Mouse (Mus musculus): Measurements from ENCODE around the gene Ralgps2. TPM values are rescaled to one million over a fixed set of nuclear protein-coding genes. Genes with fewer than 3 reads are reported as not detected.
A peak's percentile ranks its signal among the peaks of the same experiment; 100 is the strongest.

Ralgps2 gene
- total RNA-seq, 1 experiment, result 40.6 TPM

DNA sequence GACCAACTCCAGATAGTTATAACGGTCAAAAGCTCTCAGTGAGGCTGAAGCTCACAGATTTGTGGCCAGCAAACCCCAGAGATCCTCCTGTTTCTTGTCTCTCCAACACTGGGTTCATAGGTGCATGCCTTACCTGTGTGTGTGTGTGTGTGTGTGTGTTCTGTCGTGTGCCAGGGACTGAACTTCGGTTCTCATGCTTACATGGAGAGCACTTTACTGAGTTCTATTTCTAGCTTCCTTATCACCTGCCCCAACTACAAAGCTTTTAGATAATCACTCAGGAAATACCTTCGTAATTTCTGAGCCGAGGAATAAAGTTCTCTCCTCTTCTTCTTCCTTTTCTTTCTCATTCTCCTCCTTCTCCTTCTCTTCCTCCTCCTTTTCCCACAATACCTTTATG lies 19.6 kb upstream of the Ralgps2 start:
- in situ Hi-C loops (cut with MboI; ENCODE audit: low sequenced_read_pairs in 2 of 2, unreplicated experiment in 2 of 2), result no loop called here
- no peak overlapping the region for H3K27ac ChIP-seq (ENCODE audit: insufficient read depth, low read depth, low read length, poor library complexity, severe bottlenecking)
- no peaks in the 10 kb centered on the region for H3K36me3 ChIP-seq (ENCODE audit: control insufficient read depth, insufficient read depth, low read length, poor library complexity, severe bottlenecking)
- no peak overlapping the region for H3K4me3 ChIP-seq (ENCODE audit: insufficient read depth in 1 of 2, low read depth in 1 of 2, low read length in 2 of 2, poor library complexity in 1 of 2, severe bottlenecking in 1 of 2)
- no peak for DNase-seq (ENCODE audit: low read depth, low spot score)
- no peaks in the 10 kb centered on the region for H3K9me3 ChIP-seq (ENCODE audit: control insufficient read depth, insufficient read depth, low read depth, low read length)
- no peak overlapping the region for H3K9ac ChIP-seq (ENCODE audit: insufficient read depth, low read depth, low read length, poor library complexity, severe bottlenecking)
- peaks cover 2 to 17% of the 10 kb centered on the region in 2 experiments; a peak in 3 of 4 replicates for H3K4me1 ChIP-seq (ENCODE audit: control insufficient read depth in 2 of 2, insufficient read depth in 2 of 2, low read length in 2 of 2, poor library complexity in 1 of 2)
- no peak for TF ChIP-seq MAFK (IDR thresholded peaks at IDR 0.05; ENCODE audit: insufficient read depth, low read depth, low read length)
- no peak for TF ChIP-seq HCFC1 (IDR thresholded peaks at IDR 0.05; ENCODE audit: borderline replicate concordance, insufficient read depth, low read length)
- TF ChIP-seq ZC3H11A (IDR thresholded peaks at IDR 0.05; ENCODE audit: borderline replicate concordance, low read depth, low read length), result no peak

DNA sequence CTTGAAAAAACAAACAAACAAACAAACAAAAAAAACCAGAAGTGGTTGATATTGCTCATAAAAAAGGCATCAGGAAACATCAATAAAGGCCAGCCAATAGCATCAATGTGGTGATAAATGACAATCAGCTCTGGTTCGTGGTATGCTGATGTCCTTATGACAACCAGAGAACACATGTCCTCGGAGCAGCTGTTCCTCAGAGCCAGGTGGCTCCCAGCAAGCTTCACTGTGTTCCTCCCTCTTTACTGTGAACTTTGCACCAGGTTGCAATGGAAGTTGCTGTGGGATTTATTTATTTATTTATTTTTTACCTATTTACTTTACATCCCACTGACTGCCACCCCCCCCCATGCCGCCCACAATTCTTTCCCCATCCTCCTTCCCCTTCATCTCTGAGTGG lies 17.9 kb upstream of the Ralgps2 start:
- Histone ChIP-seq H3K36me3 (ENCODE audit: control insufficient read depth, insufficient read depth, low read length, poor library complexity, severe bottlenecking) (no peaks in the 10 kb centered on the region), H3K9ac (ENCODE audit: insufficient read depth, low read depth, low read length, poor library complexity, severe bottlenecking) (no peak overlapping the region), H3K4me1 (ENCODE audit: control insufficient read depth in 2 of 2, insufficient read depth in 2 of 2, low read length in 2 of 2, poor library complexity in 1 of 2) (peaks cover 2 to 13% of the 10 kb centered on the region in 2 experiments; a peak in 2 of 4 replicates), H3K27ac (ENCODE audit: insufficient read depth, low read depth, low read length, poor library complexity, severe bottlenecking) (no peak overlapping the region), H3K9me3 (ENCODE audit: control insufficient read depth, insufficient read depth, low read depth, low read length) (no peaks in the 10 kb centered on the region), H3K4me3 (ENCODE audit: insufficient read depth in 1 of 2, low read depth in 1 of 2, low read length in 2 of 2, poor library complexity in 1 of 2, severe bottlenecking in 1 of 2) (no peak overlapping the region)
- no peak for DNase-seq (ENCODE audit: low read depth, low spot score)
- TF ChIP-seq HCFC1 (IDR thresholded peaks at IDR 0.05; ENCODE audit: borderline replicate concordance, insufficient read depth, low read length), result no peak
- TF ChIP-seq ZC3H11A (IDR thresholded peaks at IDR 0.05; ENCODE audit: borderline replicate concordance, low read depth, low read length), result no peak
- no peak for TF ChIP-seq CHD2 (IDR thresholded peaks at IDR 0.05; ENCODE audit: low read depth, low read length)
- in situ Hi-C loops (cut with MboI; ENCODE audit: low sequenced_read_pairs in 2 of 2, unreplicated experiment in 2 of 2), result no loop called here

- Histone ChIP-seq H3K36me3 (ENCODE audit: control insufficient read depth, insufficient read depth, low read length, poor library complexity, severe bottlenecking) (no peaks in the 10 kb centered on the region), H3K9me3 (ENCODE audit: control insufficient read depth, insufficient read depth, low read depth, low read length) (no peaks in the 10 kb centered on the region), H3K9ac (ENCODE audit: insufficient read depth, low read depth, low read length, poor library complexity, severe bottlenecking) (0 out of 2 replicates have a peak overlapping the region, but pooled peaks have one; percentile 21), H3K4me1 (ENCODE audit: control insufficient read depth in 2 of 2, insufficient read depth in 2 of 2, low read length in 2 of 2, poor library complexity in 1 of 2) (peaks cover 2 to 7% of the 10 kb centered on the region in 2 experiments; a peak in 2 of 4 replicates), H3K27ac (ENCODE audit: insufficient read depth, low read depth, low read length, poor library complexity, severe bottlenecking) (peak overlapping the region; percentile 63; the same call in 1 of the 2 replicates), H3K4me3 (ENCODE audit: insufficient read depth in 1 of 2, low read depth in 1 of 2, low read length in 2 of 2, poor library complexity in 1 of 2, severe bottlenecking in 1 of 2) (peak overlapping the region in 1 of 2 experiments; percentile 32; a peak in 1 of 4 replicates)
- TF ChIP-seq ZC3H11A (IDR thresholded peaks at IDR 0.05; ENCODE audit: borderline replicate concordance, low read depth, low read length) (no peak), HCFC1 (IDR thresholded peaks at IDR 0.05; ENCODE audit: borderline replicate concordance, insufficient read depth, low read length) (no peak), MAFK (IDR thresholded peaks at IDR 0.05; ENCODE audit: insufficient read depth, low read depth, low read length) (no peak), CHD2 (IDR thresholded peaks at IDR 0.05; ENCODE audit: low read depth, low read length) (no peak), ZNF384 (IDR thresholded peaks at IDR 0.05; ENCODE audit: low read depth, low read length) (no peak)
- in situ Hi-C loops (cut with MboI; ENCODE audit: low sequenced_read_pairs in 2 of 2, unreplicated experiment in 2 of 2), result no loop called here
- DNase-seq (ENCODE audit: low read depth, low spot score), result peak; percentile 77
These were observed 16.7 kb upstream of the Ralgps2 start for GRCm38 (mm10) chr1:156955926-156956760.

GRCm38 (mm10) chr1:156954216-156954615 lies 14.8 kb upstream of the Ralgps2 start:
- no peak for DNase-seq (ENCODE audit: low read depth, low spot score)
- in situ Hi-C loops (cut with MboI; ENCODE audit: low sequenced_read_pairs in 2 of 2, unreplicated experiment in 2 of 2), result no loop called here
- Histone ChIP-seq H3K27ac (ENCODE audit: insufficient read depth, low read depth, low read length, poor library complexity, severe bottlenecking) (no peak overlapping the region), H3K9me3 (ENCODE audit: control insufficient read depth, insufficient read depth, low read depth, low read length) (no peaks in the 10 kb centered on the region), H3K9ac (ENCODE audit: insufficient read depth, low read depth, low read length, poor library complexity, severe bottlenecking) (no peak overlapping the region), H3K4me1 (ENCODE audit: control insufficient read depth in 2 of 2, insufficient read depth in 2 of 2, low read length in 2 of 2, poor library complexity in 1 of 2) (peaks cover 2 to 7% of the 10 kb centered on the region in 2 experiments; a peak in 2 of 4 replicates), H3K36me3 (ENCODE audit: control insufficient read depth, insufficient read depth, low read length, poor library complexity, severe bottlenecking) (no peaks in the 10 kb centered on the region), H3K4me3 (ENCODE audit: insufficient read depth in 1 of 2, low read depth in 1 of 2, low read length in 2 of 2, poor library complexity in 1 of 2, severe bottlenecking in 1 of 2) (no peak overlapping the region)
- no peak for TF ChIP-seq HCFC1 (IDR thresholded peaks at IDR 0.05; ENCODE audit: borderline replicate concordance, insufficient read depth, low read length)
- no peak for TF ChIP-seq CHD2 (IDR thresholded peaks at IDR 0.05; ENCODE audit: low read depth, low read length)
- TF ChIP-seq ZC3H11A (IDR thresholded peaks at IDR 0.05; ENCODE audit: borderline replicate concordance, low read depth, low read length), result no peak
- TF ChIP-seq ZNF384 (IDR thresholded peaks at IDR 0.05; ENCODE audit: low read depth, low read length), result no peak
- TF ChIP-seq MAFK (IDR thresholded peaks at IDR 0.05; ENCODE audit: insufficient read depth, low read depth, low read length), result no peak

Data from ES-E14 (cell line).